Mouse (Mus musculus) heart, embryonic 11.5 days (tissue): Measurements from ENCODE around the gene Gpr137b. TPM values are rescaled to one million over a fixed set of nuclear protein-coding genes. Genes with fewer than 3 reads are reported as not detected.
"Not testable (repeated sequence)": the region's sequence is repeated elsewhere in the genome, so short reads cannot be mapped to it uniquely, and the experiment has no call there.

ENCODE experiments used
- ATAC-seq: fragments of 200-750 bp; cut with Nextera tagmentation; replicated peaks from 2 replicates; pipeline ENCODE4 v1.8.0; 2017; ENCODE audit warnings: moderate library complexity; ENCODE audit not compliant: insufficient number of reproducible peaks, low FRiP score, low TSS enrichment
- H3K27ac ChIP-seq: fragments of 300-500 bp; sonication (generic); 2 replicates; pipeline ENCODE4 v1.5.1; 2014; ENCODE audit warnings: mild to moderate bottlenecking, low read depth, low read length
- H3K27me3 ChIP-seq: fragments of 300-500 bp; sonication (generic); 2 replicates; pipeline ENCODE4 v1.6.1; 2014; ENCODE audit warnings: mild to moderate bottlenecking, low read length, mixed read lengths; ENCODE audit not compliant: control insufficient read depth, insufficient read depth
- H3K36me3 ChIP-seq: fragments of 300-500 bp; sonication (generic); 2 replicates; pipeline ENCODE4 v1.6.1; 2014; ENCODE audit warnings: mild to moderate bottlenecking, low read length, moderate library complexity, mixed read lengths; ENCODE audit not compliant: control insufficient read depth, insufficient read depth
- H3K4me1 ChIP-seq: fragments of 300-500 bp; sonication (generic); 2 replicates; pipeline ENCODE4 v1.6.1; 2014; ENCODE audit warnings: low read length; ENCODE audit not compliant: control insufficient read depth, insufficient read depth
- H3K4me2 ChIP-seq: fragments of 300-500 bp; sonication (generic); 2 replicates; pipeline ENCODE4 v1.6.1; 2014; ENCODE audit warnings: mild to moderate bottlenecking, moderate library complexity
- H3K4me3 ChIP-seq: fragments of 300-500 bp; sonication (generic); 2 replicates; pipeline ENCODE4 v1.5.1; 2014; ENCODE audit warnings: low read depth, low read length
- H3K9ac ChIP-seq: fragments of 300-500 bp; sonication (generic); 2 replicates; pipeline ENCODE4 v1.6.1; 2014; ENCODE audit warnings: mild to moderate bottlenecking, low read depth, low read length, moderate library complexity
- H3K9me3 ChIP-seq: fragments of 300-500 bp; sonication (generic); replicated peaks from 2 replicates; pipeline ENCODE4 v1.6.1; 2016; ENCODE audit warnings: low read length; ENCODE audit not compliant: control insufficient read depth
- WGBS: fragments of 180-500 bp; shearing (Covaris S2); extraction: QIAGEN DNeasy Blood & Tissue Kit; methylation state at CpG from one replicate; pipeline ENCODE4 v1.1.7; 2014; ENCODE audit not compliant: insufficient replicate concordance; 5-methylcytosine and 5-hydroxymethylcytosine counted together
- polyA plus RNA-seq: library from polyadenylated mRNA; unstranded; fragments of >200 nt; fragmentation: Nextera tagmentation; extraction: Ambion mirVana; gene quantifications from 2 replicates; pipeline ENCODE4 v1.2.1, GENCODE M21; 2014

The Gpr137b gene
- 13.8 and 15.0 TPM in 2 replicates for polyA plus RNA-seq

DNA sequence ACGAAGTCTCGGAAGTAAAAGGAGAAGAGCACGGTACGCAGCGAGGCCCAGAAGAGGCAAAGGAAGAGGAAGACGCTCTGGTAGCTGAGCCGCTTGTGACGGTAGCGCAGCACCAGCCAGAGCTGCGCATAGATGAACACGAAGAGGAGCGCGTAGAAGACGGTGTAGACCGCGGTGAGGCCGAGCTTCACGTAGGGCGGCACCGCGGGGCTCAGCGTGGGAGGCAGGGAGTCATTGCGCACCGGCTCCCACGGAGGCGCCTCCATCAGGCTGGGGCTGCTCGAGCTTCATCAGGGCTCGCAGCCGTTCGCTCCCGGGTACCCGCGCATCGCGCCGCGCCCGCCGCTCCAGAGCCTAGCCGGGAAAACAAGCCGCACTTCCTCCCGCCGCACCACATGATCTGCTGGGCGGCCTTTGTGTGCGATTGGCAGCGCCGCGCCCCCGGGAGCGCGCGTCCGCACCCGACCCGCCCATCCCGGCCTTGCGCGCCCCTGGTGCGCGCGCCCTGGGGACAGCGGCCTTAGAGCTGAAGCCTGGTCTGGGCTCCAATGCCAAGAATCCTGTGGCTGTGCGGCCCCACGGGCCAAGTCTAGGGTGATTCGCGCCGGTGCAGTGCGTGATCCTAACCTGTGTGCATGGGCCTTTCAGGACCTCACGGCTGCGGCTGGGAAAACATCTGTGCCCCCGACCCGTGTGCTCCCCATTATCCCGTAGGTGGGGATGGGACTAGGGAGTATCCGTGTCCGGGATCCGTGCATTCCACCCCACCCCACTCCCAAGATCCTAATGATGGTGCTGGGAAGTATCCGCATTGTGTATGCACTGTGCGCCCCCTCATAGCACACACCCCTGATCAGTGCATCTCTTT is at the start of gene Gpr137b:
TSS of gene Gpr137b (minus strand) at position 787 of the 868 bp plus-strand sequence.
- H3K4me1 ChIP-seq, H3K9me3 ChIP-seq, H3K36me3 ChIP-seq, H3K9ac ChIP-seq, H3K27ac ChIP-seq, H3K27me3 ChIP-seq: not testable (repeated sequence)
- Histone ChIP-seq H3K4me2 (peak within 1 kb of the TSS; percentile 61), H3K4me3 (peak within 1 kb of the TSS; percentile 38)
- ATAC-seq, result peak; percentile 83
- under 1% methylated on average over 46 of the region's 78 CpGs for WGBS

DNA sequence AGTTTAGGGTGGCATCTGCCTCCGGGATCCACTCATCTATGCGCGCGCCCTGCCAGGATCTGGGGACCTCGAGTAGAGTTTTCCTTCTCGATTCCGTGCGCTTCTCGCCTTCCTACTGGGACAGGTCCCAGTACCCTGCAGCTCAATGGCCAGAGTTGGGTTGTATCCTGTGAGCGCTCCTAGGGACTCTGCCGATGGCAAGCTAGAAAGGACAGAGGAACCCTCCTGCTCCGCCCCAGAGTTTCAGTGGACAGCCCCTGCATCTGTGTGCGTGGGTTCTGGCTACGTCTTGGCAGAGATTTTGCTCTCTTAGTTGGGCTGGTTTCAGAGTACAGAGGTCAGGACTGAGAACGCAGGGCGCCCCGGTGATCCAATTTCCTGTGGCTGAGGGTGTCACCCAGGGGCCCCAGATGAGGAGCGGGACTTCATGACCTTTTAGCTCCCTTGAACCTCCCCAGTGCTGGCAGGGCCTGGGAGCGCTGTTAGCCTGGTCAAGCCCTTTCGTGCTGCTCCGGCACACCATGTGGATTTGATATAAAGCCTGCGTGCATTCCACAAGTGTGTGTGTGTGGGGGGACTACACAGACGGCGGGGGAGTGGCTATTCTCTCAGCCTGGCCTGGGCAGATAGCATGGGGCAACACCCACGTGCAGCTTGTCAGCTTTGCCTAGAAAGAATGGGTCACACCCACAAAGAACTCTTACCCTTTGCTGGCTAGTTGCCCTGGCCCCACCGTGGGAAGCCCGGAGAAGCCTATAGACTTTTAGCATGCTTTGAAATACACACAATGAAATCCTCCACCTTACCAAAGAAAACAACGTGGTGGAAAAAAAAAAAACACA is 44.5 kb upstream of the Gpr137b start:
- peak; percentile 85 for ATAC-seq
- not testable (repeated sequence) for H3K9me3 ChIP-seq, H3K9ac ChIP-seq, H3K4me1 ChIP-seq, H3K27me3 ChIP-seq, H3K36me3 ChIP-seq, H3K27ac ChIP-seq
- peak overlapping the region; percentile 25; the same call in 1 of the 2 replicates for H3K4me3 ChIP-seq
- peak overlapping the region; percentile 49 for H3K4me2 ChIP-seq
- 2% methylated on average over 14 of the region's 28 CpGs for WGBS

DNA sequence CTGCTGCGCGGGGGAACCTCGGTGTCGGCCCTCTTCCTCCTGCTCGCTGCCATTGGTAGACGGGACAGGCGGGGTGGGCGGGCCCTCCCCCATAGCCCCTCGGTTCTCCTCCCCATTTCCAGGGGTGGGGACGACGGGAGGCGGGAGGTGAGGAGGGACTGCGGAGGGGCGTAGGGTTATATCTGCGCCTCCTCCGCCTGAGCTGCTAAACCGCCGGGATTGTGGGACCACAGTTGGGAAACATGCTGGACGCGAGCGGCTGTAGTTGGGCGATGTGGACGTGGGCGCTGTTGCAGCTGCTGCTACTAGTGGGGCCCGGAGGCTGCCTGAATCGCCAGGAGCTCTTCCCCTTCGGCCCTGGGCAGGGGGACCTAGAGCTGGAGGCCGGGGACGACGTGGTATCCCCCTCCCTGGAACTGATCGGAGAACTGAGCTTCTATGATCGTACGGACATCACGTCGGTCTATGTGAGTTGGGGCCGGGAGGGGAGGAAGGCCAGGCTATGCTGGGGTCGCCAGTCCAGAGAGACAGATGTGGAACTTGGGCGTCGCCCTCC is 43.7 kb upstream of the Gpr137b start, which contains the start of gene Nid1:
TSS of gene Nid1 (plus strand) at position 92 of the 556 bp plus-strand sequence.
- peak; percentile 79 for ATAC-seq
- Histone ChIP-seq H3K4me3 (peak within 1 kb of the TSS; percentile 25), H3K4me2 (peak within 1 kb of the TSS; percentile 49)
- not testable (repeated sequence) for H3K27ac ChIP-seq, H3K4me1 ChIP-seq, H3K9me3 ChIP-seq, H3K36me3 ChIP-seq, H3K27me3 ChIP-seq, H3K9ac ChIP-seq
- WGBS, result 0% methylated on average over 18 of the region's 39 CpGs

DNA sequence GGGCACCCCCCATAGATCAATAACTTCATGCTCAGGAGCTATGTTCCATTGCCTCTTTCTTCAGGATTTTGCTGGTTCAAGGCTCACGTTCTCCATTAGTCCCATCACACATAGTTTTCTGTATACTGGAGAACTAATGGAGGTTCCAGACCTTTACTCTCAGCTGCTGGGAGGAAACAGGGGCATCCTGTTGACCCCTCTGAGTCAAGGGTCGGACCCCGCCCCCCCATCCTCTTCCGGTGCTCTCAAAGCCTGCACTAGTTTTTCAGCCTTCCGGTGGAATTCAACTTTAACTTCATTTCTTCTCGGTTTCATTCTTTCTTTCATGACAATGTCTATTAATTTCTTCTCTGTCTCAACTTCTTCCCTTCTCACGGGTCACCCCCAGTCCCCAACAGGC is 42.3 kb upstream of the Gpr137b start:
- not testable (repeated sequence) for ATAC-seq
- WGBS, result 58% methylated on average over 3 of the region's 7 CpGs

DNA sequence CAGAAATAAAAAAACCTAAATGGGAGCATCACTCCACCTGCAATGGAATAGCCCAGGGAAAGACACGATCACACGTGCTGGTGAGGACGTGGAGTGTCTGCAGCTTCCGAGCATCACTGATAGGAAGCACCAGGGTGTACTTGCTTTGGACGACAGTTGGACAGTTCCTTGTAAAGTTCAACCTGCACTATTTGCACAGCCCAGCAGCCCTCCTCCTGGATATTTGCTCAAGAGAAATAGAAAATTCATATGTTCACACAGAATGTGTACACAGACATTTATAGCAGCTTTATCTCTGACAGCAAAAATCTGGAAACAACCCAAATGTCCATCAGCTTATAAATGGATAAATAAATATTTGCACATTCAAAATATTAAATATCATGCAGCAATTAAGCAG is 29.5 kb upstream of the Gpr137b start:
- ATAC-seq, H3K36me3 ChIP-seq: not testable (repeated sequence)

More for the DNA sequence above, 42.3 kb upstream of the Gpr137b start:
- not testable (repeated sequence) for H3K9me3 ChIP-seq, H3K4me2 ChIP-seq, H3K9ac ChIP-seq, H3K27ac ChIP-seq, H3K4me3 ChIP-seq, H3K36me3 ChIP-seq, H3K27me3 ChIP-seq, H3K4me1 ChIP-seq

DNA sequence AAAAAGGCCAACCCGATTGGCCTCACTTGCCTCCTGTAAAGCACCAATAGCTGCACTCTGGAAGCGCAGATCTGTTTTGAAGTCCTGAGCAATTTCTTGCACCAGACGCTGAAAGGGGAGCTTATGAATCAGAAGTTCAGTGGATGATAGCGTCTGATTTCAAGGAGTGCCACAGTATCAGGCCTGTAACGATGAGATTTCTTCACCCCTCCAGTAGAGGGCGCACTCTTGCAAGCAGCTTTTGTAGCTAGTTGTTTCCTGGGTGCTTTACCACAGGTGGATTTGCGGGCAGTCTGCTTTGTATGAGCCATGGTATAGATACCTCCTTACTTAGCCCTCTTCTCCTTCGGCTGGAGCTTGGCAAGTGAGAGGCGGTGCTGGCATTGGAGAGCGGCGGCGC is 25.0 kb upstream of the Gpr137b start:
- H3K9me3 ChIP-seq, H3K4me2 ChIP-seq, H3K4me3 ChIP-seq, H3K9ac ChIP-seq, H3K36me3 ChIP-seq, H3K4me1 ChIP-seq, ATAC-seq, H3K27me3 ChIP-seq, H3K27ac ChIP-seq: not testable (repeated sequence)
- 85% methylated on average over 7 of the region's 12 CpGs for WGBS

More for the DNA sequence above, 29.5 kb upstream of the Gpr137b start:
- WGBS, result 29% methylated on average over 1 of the region's 5 CpGs
- not testable (repeated sequence) for H3K9ac ChIP-seq, H3K9me3 ChIP-seq, H3K27me3 ChIP-seq, H3K4me3 ChIP-seq, H3K4me2 ChIP-seq, H3K4me1 ChIP-seq, H3K27ac ChIP-seq

DNA sequence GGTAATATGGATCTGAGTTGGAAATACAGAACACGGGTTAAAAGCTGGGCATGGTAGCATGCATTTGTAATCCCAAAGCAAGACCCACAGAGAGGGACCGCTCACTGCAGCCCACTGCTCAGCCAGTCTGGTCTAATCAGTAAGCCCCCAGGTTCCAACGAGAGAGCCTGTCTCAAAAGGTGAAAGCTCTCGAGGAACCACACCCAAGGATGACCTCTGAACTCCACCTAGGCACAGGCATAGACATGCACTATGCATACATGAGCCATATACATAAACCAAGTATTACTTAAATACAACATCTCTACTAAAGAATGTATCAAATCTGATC is 22.2 kb upstream of the Gpr137b start:
- H3K27me3 ChIP-seq, H3K4me2 ChIP-seq, H3K9ac ChIP-seq, H3K4me3 ChIP-seq, H3K27ac ChIP-seq, H3K36me3 ChIP-seq, H3K9me3 ChIP-seq, H3K4me1 ChIP-seq: not testable (repeated sequence)
- WGBS, result 58% methylated on average over 2 of the region's 4 CpGs
- 0 out of 2 replicates have a peak, but pooled peaks have one; percentile 42 for ATAC-seq

DNA sequence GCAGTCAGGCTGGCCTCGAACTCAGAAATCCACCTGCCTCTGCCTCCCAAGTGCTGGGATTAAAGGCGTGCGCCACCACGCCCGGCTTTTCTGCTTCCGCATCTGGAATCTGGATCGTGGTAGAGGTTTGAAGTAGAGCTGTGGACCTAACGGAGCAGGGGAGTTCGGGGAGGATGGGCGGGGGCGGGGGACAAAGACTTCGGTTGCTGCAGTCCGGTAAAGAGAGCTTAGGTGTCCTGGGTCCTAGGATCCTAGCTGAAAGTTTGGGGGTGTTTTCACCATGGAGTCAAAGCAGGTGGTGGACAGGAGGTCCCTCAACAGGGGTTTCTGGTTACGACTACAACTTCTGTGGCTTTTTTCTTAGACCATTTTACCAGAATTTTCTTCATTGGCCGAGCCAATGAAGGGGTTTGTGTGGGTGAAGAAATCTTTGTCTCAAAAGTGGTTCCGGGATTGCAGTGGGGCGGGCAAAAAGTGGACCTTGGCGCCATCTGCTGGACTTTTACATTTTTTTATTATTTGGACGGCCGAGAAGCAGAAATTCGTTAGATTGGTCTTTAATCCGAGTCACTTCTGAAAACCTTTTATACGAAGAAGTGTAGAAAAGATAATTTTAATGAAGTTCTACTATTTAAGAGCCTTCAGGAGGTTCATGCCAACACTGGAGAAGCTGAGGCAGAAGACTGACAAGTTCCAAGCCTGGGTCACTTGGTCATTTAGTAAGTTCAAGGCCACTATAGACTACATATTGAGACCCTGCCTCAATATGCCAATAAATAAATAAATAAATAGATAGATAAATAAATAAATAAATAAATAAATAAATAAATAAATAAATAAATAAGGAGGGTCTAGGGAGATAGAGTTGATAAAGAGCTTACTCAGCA is 21.5 kb upstream of the Gpr137b start:
- H3K4me2 ChIP-seq, result peak overlapping the region; percentile 39
- not testable (repeated sequence) for ATAC-seq, H3K27ac ChIP-seq, H3K36me3 ChIP-seq, H3K4me1 ChIP-seq, H3K27me3 ChIP-seq, H3K9ac ChIP-seq, H3K9me3 ChIP-seq
- 0 out of 2 replicates have a peak overlapping the region, but pooled peaks have one; percentile 12 for H3K4me3 ChIP-seq
- 34% methylated on average over 23 of the region's 23 CpGs for WGBS
